Comparison of ENCODE assay signal across 12 mouse cellular contexts in the genomic region with DNA sequence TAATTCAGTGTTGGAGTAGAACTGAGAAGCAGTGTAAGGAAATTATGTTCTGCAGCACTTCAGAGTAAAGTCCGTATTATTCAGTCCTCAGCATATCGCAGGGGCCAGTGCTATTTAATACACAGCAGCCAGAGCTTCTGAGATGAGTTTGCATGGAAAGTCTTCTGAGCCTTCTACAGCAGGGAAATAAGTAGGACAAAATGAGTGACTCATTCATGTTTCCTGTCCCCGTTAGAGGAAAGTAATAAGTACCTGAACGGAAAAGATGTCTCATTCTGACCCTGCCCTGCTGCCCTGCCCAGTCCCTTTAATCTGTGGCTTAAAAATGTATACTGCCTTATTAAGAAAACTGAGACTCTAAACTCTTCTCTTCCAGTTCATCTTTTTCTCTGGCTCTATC.
"Had no signal": no experiment of that assay in that cellular context is flagged by ENCODE, and none has a peak within 500 bp of the region (broad histone marks: within the 10 kb centered on the region; RNA-seq: fewer than 3 reads in every experiment).

No protein-coding gene starts in this region.

- DNase-seq: kidney, postnatal 36 days; layer of hippocampus, postnatal 36 days; liver, embryonic 13.5 days; lung, adult 2 months; lung, postnatal 14 days; lung, postnatal 4 days; right cerebral cortex, adult 18-20 months; right cerebral cortex, postnatal 14 days; right cerebral cortex, postnatal 4 days; thymus, adult 18-20 months; thymus, postnatal 36 days had no signal

- ATAC-seq: midbrain, embryonic 15.5 days had no signal
